Mouse (Mus musculus) adrenal gland, adult 18-20 months (tissue): Measurements from ENCODE around the gene Pigf. TPM values are rescaled to one million over a fixed set of nuclear protein-coding genes. Genes with fewer than 3 reads are reported as not detected.
A peak's percentile ranks its signal among the peaks of the same experiment; 100 is the strongest.

Experiments
- DNase-seq, 2 experiments: peaks; one replicate each; pipeline ENCODE4 v3.0.0; 2021 to 2022; ENCODE audit warnings: low spot score in 2 of 2
- total RNA-seq, 2 experiments: library from RNA; stranded (reverse); gene quantifications; 1 replicate in 1 of 2; 2 replicates in 1 of 2; pipeline ENCODE4 v1.2.3; 2021

Pigf gene
- total RNA-seq, 2 experiments from 2014 or later: 14.1 to 14.9 TPM

- DNase-seq: no peak
Measured at GRCm38 (mm10) chr17:86968581-86968980, 56.6 kb downstream of the Pigf start.

GRCm38 (mm10) chr17:86967536-86968525, 57.4 kb downstream of the Pigf start:
- peak in 1 of 2 experiments; percentile 22 for DNase-seq

- DNase-seq: no peak
Measured at GRCm38 (mm10) chr17:86967048-86967447, 58.2 kb downstream of the Pigf start.

GRCm38 (mm10) chr17:86966040-86966439, 59.2 kb downstream of the Pigf start:
- no peak for DNase-seq

GRCm38 (mm10) chr17:86965121-86965520, 60.1 kb downstream of the Pigf start:
- no peak for DNase-seq

GRCm38 (mm10) chr17:86964502-86964901, 60.7 kb downstream of the Pigf start:
- peak; percentile 39 to 48 for DNase-seq

GRCm38 (mm10) chr17:86964041-86964440, 61.2 kb downstream of the Pigf start:
- DNase-seq: no peak

- no peak for DNase-seq
Measured at GRCm38 (mm10) chr17:86963586-86963902, 61.7 kb downstream of the Pigf start.

- peak; percentile 85 to 94 for DNase-seq
Measured at GRCm38 (mm10) chr17:86962894-86963585, 62.2 kb downstream of the Pigf start, which contains the start of gene Rhoq. Gene Rhoq (plus strand): TSS chr17:86963082.

GRCm38 (mm10) chr17:86962297-86962893, 62.8 kb downstream of the Pigf start:
- DNase-seq: peak; percentile 85 to 87

GRCm38 (mm10) chr17:86961301-86961841, 63.8 kb downstream of the Pigf start:
- peak; percentile 56 to 61 for DNase-seq

- no peak for DNase-seq
Measured at GRCm38 (mm10) chr17:86957968-86958367, 67.2 kb downstream of the Pigf start.

- DNase-seq: no peak
Measured at GRCm38 (mm10) chr17:86957239-86957638, 68.0 kb downstream of the Pigf start.

- DNase-seq: no peak
Measured at GRCm38 (mm10) chr17:86948801-86949200, 76.4 kb downstream of the Pigf start.

GRCm38 (mm10) chr17:86947840-86948796, 77.1 kb downstream of the Pigf start, which contains the start of gene Atp6v1e2:
Gene Atp6v1e2 (minus strand): TSS chr17:86947897.
- DNase-seq: no peak

Other genes with a start within 250 kb of the Pigf start
- not detected for gene Tmem247, start 108.1 kb downstream of the Pigf start, total RNA-seq
- not detected for gene Atp6v1e2, start 77.5 kb downstream of the Pigf start, total RNA-seq
- 100 to 1,000 TPM; 106 to 145 TPM for gene Rhoq, start 62.3 kb downstream of the Pigf start, total RNA-seq
- 10 to 100 TPM; 67.8 to 69.8 TPM for gene Cript, start 144 bp upstream of the Pigf start, total RNA-seq
- gene Socs5, start 82.3 kb upstream of the Pigf start, total RNA-seq: 10 to 100 TPM; 71.3 to 76.9 TPM
- gene Mcfd2, start 240.5 kb upstream of the Pigf start, total RNA-seq: 100 to 1,000 TPM; 190 to 305 TPM